Mouse (Mus musculus): Measurements from ENCODE around the gene Gdnf.

The Gdnf gene

GRCm38 (mm10) chr15:7810556-7811252 lies at the start of gene Gdnf:
Gene Gdnf, plus strand, starts transcription at chr15:7810846.
- DNase-seq (ENCODE audit: low spot score in 2 of 2): no peak

GRCm38 (mm10) chr15:7767166-7767565 lies 43.5 kb upstream of the Gdnf start:
- no peak for DNase-seq (ENCODE audit: low spot score in 2 of 2)

- no peak for DNase-seq (ENCODE audit: low spot score in 2 of 2)
Measured at GRCm38 (mm10) chr15:7772983-7773382, 37.7 kb upstream of the Gdnf start.

- no peak for DNase-seq (ENCODE audit: low spot score in 2 of 2)
Measured at GRCm38 (mm10) chr15:7781517-7781916, 29.1 kb upstream of the Gdnf start.

DNA sequence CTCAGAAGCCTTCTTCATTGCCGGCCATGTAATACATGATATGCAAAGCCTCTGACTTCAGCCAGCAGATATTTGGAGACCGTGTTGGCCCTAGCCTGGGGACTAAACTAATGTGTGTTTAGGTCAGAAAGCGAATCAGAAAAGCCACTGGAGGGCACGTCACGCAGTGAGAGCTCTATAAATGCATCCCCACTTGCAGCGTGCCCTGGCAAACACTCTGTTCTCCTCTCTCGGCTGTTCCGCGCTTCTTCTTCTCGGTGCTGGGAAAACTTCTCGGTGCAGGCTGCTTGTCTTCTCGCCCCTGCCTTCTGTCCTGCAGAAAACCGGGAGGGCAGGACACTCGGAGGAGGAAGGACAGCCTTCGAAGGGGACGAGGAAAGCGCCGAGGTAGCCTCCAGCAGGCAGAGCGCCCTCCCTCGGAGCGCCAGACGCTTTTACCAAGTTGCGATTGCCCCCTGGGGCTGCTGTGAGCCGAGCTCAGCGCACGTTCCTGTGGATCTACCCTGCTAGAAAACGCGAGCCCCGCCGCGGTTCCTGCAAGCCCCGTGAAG lies 730 bp upstream of the Gdnf start:
- DNase-seq (ENCODE audit: low spot score in 2 of 2): no peak

GRCm38 (mm10) chr15:7811253-7811625 lies 593 bp downstream of the Gdnf start:
- DNase-seq (ENCODE audit: low spot score in 2 of 2): no peak

- DNase-seq (ENCODE audit: low spot score in 2 of 2): no peak
Measured at GRCm38 (mm10) chr15:7811856-7812733, 1.4 kb downstream of the Gdnf start.

- DNase-seq (ENCODE audit: low spot score in 2 of 2): peak in 1 of 2 experiments; percentile 52
Measured at GRCm38 (mm10) chr15:7812872-7813530, 2.4 kb downstream of the Gdnf start.

- no peak for DNase-seq (ENCODE audit: low spot score in 2 of 2)
Measured at GRCm38 (mm10) chr15:7813531-7814370, 3.1 kb downstream of the Gdnf start.

- no peak for DNase-seq (ENCODE audit: low spot score in 2 of 2)
Measured at GRCm38 (mm10) chr15:7814371-7814680, 3.7 kb downstream of the Gdnf start.

DNA sequence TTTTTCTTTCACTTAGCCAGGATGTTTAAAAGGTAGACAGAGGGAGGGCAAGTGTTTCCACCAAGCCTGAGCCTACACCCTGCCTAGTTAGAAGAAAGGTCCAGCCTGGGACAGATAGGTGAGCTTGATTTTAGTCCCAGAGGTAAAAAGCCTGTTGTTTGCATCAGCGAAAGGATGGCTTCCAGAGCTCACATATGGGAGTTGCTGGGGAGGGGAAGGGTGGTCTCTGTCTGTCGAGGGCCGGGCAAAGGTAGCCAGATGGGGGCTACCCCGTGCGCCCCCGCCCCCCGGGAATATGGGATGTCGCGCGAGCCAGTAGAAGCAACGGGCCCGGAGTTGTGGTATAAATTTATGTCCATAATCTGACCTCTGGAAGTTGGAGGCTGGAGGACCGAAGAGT lies 4.3 kb downstream of the Gdnf start:
- no peak for DNase-seq (ENCODE audit: low spot score in 2 of 2)

GRCm38 (mm10) chr15:7815521-7815944 lies 4.9 kb downstream of the Gdnf start:
- DNase-seq (ENCODE audit: low spot score in 2 of 2): no peak

GRCm38 (mm10) chr15:7823886-7824285 lies 13.2 kb downstream of the Gdnf start:
- no peak for DNase-seq (ENCODE audit: low spot score in 2 of 2)

DNA sequence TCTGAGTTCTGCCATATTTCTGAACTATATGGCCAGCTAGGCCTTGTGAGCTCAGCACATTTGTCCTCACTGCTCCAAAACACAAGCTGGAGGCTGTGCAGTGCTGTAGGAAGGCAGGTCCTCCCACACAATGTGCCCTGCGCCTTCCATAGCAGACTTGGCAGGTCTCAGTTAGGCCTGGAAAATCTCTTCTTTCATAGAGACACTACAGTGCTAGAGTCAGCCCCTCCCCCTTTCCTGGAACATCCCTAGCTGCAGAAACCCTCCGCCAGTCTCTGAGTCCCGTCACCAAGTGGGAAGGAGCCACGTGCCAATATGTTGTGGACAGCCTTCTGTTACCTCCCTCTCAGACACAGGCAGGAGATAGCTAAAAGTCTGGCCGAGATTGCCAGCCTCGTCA lies 14.9 kb downstream of the Gdnf start:
- DNase-seq (ENCODE audit: low spot score in 2 of 2): no peak

DNA sequence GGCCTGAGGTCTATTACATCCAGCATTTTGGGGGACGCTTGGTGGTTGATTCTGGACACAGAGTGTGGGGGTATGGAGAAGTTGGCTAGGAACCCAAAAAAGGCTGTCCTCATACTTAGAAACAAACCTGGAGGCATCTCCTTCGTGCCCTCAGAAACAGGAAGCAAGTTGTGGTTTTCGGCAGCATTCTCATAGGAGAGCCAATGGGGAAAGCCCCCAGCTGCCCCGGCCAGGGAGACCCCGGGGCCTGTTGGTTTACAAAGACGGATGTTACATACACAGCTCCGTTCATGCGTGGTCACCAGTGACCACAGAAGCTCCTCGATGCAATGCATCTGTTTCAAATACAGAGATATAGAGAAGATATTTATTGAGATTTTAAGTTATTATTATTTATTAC lies 24.8 kb downstream of the Gdnf start:
- no peak for DNase-seq (ENCODE audit: low spot score in 2 of 2)

DNA sequence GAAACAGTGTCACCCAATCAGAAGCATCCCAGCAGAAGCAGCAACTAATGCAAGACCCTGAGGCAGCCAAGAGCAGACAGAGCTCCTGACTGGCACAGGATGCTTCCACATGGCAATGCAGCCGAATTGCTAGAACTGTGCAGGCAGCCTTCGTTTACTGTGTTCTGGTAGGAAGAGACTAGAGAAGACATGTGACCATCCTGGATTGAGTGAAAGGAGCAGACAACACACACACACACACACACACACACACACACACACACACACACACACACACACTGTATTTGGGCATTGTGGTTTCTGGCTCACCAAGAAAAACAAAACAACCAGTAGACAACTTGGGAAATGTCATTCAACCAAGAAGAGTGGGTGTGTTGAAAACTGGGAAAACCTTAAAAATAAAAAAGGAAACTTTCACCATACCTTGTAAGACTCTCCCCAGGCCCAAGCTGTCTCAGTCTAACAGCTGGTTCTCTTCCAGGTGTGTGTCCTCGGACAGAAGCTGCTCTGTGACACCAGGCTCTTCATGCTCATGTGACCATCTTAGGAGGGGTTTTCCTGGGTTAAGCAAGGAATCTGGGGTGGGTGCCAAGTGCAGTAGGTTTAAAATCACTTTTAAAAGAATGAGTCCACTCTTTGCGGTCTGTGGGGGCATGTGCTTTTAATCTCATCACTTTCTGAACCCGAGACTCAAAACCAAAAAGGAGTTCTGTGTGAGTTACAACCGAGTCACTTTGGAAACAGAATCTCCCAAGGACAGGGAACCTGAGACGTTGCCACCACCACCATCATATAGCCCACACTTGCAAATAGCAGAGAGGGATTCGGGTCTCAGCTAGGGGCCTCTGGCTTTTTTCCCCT lies 27.6 kb downstream of the Gdnf start:
- DNase-seq (ENCODE audit: low spot score in 2 of 2): no peak

DNA sequence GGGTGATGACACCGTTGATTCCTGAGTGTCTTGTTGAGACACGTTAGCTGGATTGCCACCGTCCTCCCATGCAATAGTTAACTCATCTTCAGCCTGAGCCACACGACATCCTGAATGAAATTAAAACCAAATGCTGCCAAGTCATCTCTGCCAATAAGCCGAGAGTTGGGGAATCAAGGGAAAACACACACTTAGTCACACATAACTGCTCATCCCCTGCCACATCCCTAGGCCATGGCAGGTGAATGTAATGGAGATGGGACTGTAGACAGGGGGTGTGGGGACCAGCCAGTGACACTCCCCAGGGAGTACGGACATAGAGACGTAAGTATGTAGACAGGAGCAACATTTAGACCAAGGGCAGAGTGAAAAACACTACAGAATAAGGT lies 28.3 kb downstream of the Gdnf start:
- DNase-seq (ENCODE audit: low spot score in 2 of 2): no peak

DNA sequence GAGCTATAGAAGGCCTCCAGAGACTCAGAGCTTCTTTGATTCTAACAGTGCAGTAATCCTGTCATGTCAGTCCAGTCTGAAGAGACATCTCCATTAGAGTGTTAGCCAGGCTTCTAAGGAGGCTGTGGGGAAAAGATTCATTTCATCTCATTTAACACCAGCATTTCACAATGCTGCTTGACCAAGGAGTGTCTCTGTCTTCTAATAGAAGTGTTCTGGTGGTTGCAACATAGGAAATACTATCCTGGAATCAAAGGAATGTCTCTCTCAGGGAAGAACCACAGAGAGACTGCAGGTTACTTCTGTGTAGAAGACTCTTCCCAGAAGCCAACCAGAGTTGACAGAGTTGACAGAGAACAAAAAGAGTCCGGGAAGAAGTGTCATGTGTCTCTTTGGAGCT lies 31.0 kb downstream of the Gdnf start:
- no peak for DNase-seq (ENCODE audit: low spot score in 2 of 2)

GRCm38 (mm10) chr15:7842398-7842797 lies 31.8 kb downstream of the Gdnf start:
- no peak for DNase-seq (ENCODE audit: low spot score in 2 of 2)

DNA sequence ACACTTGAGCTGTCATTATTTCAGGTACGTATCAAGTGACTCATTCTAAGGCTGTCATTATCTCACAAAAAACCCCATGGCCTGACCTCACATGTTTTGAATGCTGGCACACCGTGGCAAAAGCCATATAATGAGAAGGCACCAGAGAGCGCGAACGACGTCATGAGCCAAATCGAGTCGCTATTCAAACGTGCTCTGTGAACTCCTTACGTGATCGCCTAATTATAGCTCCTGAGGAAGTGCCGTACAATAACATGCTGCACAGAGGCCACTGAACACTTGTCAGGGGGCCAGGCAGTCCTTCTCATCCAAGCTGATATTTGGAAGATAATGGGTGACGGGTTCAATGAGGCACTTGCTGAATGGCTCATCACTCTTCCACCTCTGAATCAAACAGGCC lies 46.8 kb downstream of the Gdnf start:
- no peak for DNase-seq (ENCODE audit: low spot score in 2 of 2)

DNA sequence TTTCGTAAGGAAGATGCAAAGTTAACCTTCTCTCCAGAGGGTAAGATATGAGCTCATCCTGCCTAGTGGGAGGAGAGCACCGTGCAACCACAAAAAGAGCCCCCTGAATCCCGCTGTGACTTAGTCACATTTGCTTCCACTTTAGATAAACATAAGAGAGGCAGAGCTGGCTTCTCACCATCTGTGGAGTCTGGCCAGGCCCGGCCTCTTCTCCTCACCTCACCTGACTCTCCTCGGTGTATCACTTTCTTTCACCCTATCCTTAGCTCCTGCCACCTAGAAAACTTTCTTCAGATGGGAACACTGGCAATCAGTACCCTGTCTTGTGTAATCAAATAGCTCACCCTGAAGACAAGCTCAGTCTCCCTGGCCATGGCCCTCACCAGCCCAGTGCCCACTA lies 48.2 kb downstream of the Gdnf start:
- DNase-seq (ENCODE audit: low spot score in 2 of 2): no peak

All from spleen, postnatal 10 days (tissue).